Mouse (Mus musculus) spleen, adult 2 months (tissue): Measurements from ENCODE around the gene Selenos.

Experiments
- CTCF ChIP-seq: fragments of 200-500 bp; IDR thresholded peaks from 2 replicates; pipeline ENCODE4 v1.5.1; 2011; ENCODE audit warnings: mild to moderate bottlenecking, inconsistent platforms; ENCODE audit not compliant: insufficient read depth, insufficient read length, insufficient replicate concordance; ENCODE audit errors: extremely low read depth
- POLR2A ChIP-seq: fragments of 200-500 bp; IDR thresholded peaks from 2 replicates; pipeline ENCODE4 v1.6.1; 2011; ENCODE audit warnings: low read depth, low read length, inconsistent platforms

GRCm38 (mm10) chr7:66080231-66080613 is 773 bp downstream of the Selenos start:
- TF ChIP-seq POLR2A (no peak), CTCF (no peak)
